Mouse (Mus musculus) CH12F3 (cell line): Measurements from ENCODE around the gene Stx5a.

ENCODE experiments used
- in situ Hi-C: fragments of 300-500 bp; cut with MboI; formaldehyde crosslinking; loops from 2 replicates; pipeline ENCODE4 v1.14.3; 2020; ENCODE audit warnings: low sequenced_read_pairs

Stx5a gene

DNA sequence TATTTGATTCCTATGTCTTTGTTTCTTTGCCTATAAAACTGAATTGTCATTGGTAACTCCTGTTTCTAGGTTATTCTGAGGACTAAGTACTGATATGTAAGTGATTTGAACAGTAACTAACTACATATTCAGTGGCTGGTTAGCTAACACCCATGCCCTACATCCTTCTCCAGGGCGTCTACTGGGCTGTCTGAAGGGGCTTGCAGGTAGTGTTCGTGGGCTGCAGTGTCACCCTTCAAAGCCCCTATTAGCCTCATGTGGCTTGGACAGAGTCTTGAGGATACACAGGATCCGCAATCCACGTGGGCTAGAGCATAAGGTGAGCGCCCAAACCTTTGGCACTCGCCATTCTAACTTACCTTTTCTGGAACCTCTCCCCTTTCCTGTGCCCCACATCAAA, 1.6 kb upstream of the Stx5a start:
- in situ Hi-C loops, result no loop called here

DNA sequence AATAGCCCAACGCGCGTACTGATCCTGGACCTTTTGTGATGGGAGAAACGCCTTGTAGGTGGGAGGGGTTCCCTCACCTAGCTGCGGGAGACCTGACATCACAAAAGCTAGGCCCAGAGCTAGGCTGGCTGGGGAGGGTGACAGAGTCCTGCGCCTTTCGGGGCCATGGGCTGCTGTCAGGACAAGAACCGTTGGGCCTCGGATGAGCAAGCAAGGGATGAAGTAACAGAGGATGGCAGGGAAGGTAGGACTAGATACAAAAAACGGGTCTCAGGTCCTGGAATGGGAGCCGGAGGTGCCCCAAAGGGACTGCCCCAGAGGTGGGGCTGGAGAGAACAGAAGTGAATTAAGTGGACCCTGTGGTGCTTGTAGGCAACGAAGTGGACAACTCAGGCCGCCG, 610 bp upstream of the Stx5a start, which contains the start of gene 1700092M07Rik:
Gene 1700092M07Rik, plus strand, starts transcription at position 116 of the 400 bp plus-strand sequence.
- in situ Hi-C loops, result no loop called here

DNA sequence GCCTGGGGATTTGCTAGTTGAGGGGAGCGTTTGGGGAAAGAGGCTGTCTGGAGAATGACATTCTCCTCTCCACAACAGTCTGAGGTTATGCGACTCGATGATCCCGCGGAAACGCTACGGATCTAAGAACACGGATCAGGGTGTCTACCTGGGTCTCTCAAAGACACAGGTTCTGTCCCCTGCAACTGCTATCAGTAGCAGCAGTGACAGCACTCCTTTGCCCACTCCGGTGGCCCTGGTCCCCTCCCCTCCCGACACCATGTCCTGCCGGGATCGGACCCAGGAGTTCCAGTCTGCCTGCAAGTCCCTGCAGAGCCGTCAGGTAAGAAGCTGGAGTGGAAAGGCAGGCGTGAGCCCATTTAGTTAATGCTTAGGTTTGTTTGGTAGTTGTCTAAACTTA, 963 bp downstream of the Stx5a start:
- in situ Hi-C loops, result no loop called here

DNA sequence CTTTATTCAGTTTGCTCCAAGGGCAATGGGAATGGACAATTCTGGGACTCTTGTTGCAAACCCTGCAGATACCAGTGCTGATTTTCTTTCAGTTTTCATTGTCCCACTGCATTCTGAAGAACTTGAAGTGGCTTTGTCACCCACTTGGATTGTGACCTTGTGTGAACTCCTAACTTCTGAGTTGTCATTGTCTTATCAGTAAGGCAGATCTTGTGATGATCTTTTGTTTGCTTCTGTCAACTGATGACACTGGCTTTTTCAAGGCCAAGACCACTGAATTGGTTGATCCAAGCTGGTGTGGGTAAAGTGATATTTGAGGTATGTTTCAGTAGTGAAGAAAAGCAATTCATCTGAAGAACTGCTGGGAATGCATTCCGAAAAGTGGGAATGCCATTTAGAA, 4.2 kb downstream of the Stx5a start:
- in situ Hi-C loops, result no loop called here

DNA sequence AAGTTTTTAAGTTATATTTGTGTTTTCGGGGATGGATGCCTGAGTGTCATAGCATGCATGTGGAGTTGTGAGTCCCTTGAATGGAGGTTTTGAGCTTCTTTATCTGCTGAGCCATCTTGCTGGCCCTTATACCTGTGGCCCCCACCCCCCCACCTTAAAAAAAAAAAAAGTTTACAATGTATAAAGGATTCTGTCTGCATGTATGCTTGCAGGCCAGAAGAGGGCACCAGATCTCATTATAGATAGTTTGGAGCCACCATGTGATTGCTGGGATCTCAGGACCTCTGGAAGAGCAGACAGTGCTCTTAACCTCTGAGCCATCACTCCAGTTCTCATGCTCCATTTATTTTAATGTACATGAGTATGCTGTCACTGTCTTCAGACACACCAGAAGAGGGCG, 6.2 kb downstream of the Stx5a start:
- in situ Hi-C loops, result no loop called here

DNA sequence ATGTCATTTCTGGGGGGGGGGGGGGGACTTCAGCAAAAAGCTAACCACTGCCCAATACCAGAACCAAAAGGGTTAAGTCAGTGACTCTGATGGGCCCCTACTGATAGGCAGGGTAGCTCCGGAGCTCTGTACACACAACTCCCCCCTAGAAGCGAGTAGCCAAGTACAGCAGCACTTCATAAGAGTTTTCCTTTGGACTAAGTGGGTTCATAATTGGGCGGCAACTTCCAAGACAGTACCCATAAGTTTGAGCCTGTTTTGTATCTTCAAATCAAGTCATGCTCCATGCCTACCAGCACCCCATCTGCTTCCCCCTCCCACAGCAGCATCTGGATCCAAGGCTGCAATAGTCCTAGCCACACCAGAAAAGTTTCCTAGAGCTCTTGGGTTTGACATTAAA, 14.4 kb downstream of the Stx5a start:
- in situ Hi-C loops, result no loop called here

DNA sequence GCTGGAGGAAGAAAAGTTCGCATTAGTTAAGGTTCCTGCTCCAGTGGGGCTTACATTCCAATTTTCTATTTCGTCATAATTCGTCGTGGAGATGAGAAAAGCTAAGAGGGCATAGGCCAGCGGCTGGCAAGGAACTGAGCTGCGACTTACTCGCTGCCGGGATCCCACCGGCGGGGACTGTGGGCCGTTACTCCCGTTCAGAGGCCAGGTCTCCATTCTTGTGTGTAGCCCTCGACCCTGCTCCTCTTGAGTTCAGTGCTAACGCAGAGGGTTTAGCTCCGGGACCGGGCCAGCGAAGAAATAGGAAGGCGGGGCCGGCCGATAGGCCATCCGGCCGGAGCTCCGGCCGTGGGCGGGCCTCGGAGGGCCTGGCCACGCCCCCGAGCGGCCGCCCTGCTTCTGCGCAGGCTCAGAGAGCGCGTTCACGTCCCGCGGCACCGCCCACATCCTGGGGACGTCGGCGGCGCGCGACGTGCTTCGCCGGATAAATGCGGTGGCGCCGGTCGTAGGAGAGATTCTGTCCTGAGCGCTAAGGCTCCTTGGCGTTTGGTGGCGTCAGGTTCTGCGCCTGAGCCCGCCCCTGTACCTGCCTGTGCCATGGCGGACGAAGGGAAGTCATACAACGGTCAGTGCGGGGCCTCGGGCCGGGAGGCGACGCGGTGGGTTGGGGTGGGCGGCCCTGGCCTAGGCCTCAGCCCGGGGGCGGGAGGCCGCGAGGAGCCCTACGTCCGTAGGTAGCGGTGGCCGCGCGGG, 15.6 kb downstream of the Stx5a start, which contains the start of gene Nxf1:
Gene Nxf1, plus strand, starts transcription at position 439 of the 753 bp plus-strand sequence.
- in situ Hi-C loops, result no loop called here

DNA sequence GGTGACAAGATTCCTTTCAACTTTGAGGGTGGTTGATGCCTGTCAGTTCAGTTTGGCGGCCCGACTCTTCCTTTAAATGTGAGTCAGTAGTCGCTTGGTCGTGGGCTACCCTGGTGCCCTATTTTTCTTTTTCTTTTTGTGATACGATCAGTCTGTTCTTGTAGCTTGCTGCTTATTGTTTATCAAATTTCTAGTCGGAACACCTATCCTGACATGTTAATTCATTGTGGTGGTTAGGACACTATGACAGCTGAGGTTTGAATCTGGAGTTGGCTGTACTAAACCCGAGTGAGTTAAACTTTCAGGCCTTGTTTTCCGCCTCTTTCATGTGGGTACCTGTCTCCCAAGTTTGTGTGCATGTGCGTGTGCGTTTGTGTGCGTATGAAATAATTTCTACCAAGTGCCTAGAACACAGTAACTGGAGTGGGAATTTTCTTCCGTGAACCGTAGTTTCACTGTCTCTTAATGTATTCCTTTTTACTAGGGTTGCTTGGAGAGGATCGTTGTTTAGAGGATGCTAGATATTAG, 16.3 kb downstream of the Stx5a start:
- in situ Hi-C loops, result no loop called here

DNA sequence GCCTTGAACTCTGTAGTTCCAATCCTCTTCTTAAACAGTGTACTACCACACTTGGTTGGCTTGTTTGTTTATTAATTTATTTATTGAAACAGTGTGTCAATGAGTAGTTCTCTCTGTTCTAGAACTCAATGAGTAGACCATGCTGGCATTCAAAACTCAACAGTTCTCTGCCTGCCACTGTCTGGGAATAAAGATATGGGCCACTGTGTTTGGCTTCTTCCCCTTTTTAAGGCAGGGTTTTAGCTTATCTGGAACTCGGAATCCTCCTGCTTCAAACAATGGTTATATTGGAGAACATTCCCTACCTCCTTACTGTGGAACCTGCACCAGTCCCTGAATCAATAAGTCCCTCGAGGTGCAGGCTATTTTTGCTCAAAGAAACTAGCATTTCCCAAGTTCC, 17.7 kb downstream of the Stx5a start:
- in situ Hi-C loops, result no loop called here

DNA sequence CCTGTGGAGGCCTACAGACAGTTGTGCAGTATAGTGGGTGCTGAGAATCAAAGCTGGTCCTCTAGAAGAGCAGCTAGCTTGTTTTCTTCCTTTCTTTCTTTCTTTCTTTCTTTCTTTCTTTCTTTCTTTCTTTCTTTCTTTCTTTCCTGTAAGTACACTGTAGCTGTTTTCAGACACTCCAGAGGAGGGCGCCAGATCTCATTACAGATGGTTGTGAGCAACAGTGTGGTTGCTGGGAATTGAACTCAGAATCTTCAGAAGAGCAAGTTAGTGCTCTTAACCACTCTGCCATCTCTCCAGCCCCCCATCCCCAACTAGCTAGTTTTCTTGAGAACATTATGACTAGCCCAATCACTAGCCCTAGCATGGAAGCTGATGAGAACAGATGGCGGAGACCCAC, 19.5 kb downstream of the Stx5a start:
- in situ Hi-C loops, result no loop called here

DNA sequence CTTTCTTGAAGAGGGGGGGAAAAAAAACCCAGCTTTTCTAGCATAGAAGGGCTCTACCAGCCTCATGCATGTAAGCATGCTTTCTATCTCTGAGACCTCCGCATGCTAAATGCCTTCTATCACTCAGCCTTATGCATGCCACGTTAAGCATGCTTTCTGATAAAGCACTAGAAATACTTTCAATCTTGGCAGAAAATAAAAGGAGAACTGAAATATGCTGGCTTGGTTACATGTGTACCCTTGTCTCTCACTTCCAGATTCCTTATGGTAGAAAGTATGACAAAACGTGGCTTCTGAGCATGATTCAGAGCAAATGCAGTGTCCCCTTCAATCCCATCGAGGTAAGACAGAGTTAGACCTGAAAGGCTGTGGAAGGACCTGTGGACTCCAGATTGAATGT, 22.1 kb downstream of the Stx5a start:
- in situ Hi-C loops, result no loop called here

DNA sequence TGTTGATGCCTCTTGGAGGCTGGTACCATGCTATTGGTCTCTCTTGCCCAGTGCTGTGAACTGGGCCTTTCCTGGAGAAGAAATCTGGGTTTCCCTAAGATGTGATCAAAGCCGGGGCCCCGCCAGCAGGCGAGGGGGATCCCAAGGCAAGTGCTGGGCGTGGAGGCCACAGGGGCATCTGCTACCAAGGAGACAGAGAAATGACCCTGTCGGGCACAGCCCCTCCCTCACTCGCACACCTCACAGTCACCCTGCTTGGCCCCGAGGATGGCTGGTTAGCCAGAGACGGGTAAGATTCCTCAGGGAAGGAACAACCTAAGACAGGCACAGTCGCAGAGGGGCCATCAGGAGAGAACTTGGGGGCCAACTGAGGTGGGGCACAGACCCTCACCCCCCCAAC, 24.3 kb downstream of the Stx5a start:
- in situ Hi-C loops, result no loop called here

DNA sequence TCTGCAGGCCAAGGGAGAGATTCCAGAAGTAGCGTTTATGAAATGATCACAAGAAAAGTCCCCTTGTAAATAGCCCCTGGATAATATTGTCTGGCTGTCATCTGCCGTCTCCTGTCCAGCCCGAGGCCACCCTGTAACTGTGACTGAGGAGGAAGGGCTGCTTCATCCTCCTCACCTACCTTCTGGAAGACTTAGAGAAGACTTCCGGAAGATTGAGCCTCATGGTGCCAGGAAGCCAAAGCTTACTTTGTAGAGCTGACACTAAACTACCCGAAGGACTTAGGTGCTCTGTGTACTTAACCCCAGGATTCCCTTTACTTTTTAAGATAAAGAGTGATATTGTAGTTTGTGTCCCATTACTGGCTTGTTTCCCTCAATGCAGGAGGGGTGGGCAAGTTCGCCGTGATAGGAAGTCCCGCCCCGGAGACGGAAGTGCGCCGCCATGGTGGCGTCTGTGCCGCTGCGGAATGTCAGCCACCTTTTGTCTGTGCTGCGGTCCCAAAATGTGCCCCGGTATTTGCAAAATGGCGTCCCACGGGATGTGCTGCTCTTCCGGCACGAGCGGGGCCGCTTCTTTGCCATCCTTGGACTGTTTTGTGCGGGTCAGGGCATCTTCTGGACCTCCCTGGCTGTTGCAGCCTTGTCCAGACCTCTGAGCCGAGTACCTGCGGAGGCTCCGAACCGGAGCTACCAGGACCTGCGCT, 29.5 kb downstream of the Stx5a start, which contains the start of gene Tmem223:
Gene Tmem223, plus strand, starts transcription at position 430 of the 704 bp plus-strand sequence.
- in situ Hi-C loops, result no loop called here

DNA sequence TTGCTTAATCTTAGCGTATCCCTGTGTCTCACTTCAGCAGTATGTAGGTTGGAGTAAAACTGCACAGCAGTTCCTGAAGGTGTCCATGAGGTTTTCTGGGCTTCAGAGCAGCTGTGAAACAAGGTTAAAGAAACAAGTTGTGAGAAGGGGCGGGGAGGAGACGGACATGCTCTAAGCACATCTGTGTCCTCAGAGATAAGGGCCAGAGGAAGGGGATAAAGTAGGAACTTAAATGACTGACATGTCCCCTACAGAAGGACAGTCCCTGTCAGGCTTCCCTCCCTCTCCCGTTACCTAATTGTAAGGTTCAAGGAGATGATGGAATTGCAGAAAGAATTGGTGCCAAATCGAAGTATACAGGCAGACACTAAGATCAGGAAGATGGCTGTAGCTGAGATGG, 31.8 kb downstream of the Stx5a start:
- in situ Hi-C loops, result no loop called here

DNA sequence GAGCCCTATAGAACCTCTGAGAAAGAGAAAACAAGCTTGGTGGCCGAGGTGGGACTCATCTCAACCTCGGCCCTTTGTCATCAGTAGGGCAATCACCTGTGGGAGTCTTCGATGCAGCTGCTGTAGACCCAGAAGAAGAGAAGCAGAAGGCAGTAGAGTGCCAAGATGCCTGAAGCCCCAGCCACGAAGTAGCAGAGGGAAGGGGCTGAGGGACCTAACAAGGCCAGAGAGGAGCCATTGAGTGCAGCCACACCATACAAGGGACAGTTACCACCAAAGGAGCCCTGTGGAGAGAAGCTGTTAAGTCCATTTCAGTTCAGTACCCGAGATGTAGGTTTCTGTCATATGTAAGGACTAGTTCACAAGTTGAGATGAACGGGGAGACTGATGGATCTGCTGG, 32.2 kb downstream of the Stx5a start:
- in situ Hi-C loops, result no loop called here

DNA sequence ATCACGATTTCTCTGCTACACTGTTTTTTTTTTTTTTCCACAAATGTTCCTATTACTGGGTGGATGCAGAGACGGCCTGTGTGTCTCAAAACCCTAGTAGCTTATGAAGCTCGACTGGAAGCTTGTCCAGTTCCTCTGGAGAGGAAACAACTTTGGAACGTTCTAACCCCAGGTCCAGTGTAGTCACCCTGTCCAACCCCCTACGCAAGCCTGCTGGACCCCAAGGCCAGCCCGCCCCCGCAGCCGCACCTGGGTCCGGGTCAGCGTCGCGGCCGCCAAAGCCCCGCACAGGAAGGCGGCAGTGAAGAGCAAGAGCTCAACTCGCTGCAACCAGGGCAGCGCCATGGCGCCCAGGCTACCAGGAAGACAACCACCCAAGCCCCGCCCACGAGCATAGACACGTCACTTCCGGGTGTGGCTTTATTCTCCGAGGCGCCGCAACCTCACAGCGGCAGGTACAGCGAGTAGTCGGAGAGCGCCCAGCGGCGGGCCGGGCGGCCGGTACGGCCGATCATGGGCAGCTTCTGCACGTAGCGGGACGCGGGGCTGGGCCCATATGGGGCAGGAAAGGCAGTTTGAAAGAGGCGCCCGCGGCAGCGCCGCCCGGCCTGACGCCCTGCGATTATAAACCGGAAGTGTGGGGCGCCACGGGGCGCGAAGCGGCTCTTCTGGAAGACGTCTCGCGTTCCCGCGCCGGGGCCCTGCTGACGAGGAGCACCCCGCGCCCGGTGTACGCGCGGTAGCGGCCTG, 33.0 kb downstream of the Stx5a start, which contains the start of gene Tmem179b:
Gene Tmem179b, minus strand, starts transcription at position 382 of the 750 bp plus-strand sequence.
- in situ Hi-C loops, result no loop called here

DNA sequence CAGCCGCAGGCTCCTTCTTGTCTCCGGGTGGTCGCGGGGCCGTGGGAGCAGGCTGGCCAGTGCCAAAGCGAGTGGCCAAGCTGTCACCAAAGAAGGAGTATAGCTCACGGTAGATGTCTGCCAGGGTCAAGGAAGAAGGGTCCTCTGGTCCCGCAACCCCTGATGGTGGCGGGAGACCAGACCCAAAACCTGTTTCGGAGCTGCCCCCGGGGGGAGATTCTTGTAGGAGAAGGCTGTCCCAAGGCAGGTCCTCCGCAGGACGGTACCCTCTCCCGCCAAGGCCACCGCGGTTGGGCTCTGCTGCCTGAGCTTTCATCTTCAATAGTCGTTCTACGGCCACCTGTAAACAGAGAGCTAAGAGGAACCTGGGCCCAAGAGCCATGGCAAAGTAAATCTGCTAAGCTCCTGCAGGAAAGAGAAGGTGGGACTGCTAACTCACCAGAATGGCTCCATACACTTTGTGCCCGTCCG, 33.8 kb downstream of the Stx5a start:
- in situ Hi-C loops, result no loop called here

DNA sequence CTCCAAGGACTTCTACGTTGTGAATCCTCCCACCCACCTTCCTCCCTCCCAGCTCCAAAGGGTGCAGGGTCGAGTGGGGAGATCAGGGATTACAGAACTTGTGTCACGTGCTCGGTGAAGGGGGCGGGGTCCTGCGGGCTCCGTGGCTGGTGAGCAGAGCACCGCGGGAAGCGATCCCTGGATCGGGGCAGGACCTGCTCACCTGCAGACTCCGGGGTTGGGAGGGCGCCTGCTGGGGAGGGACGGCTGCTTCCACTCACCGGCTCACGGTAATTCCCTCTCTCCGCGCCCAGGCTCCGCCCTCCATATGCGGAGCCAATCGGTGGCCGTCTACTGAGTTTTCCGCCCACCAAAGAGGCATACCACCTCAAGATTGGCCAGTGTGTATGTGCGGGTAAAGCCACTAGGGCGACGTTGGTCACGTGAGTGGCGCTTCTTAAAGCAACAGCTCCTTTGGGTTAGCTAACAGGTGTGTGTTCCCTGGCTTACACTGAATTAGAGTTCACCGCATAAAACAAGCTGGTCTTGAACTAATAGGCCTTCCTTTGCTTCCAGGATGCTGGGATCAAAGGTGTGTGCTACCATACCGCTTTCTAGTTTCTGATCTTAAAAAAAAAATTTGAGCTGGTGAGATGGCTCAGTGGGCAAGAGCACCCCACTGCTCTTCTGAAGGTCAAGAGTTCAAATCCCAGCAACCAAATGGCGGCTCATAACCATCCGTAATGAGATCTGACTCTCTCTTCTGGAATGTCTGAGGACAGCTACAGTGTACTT, 45.0 kb downstream of the Stx5a start, which contains the start of gene Taf6l:
Gene Taf6l, minus strand, starts transcription at position 410 of the 774 bp plus-strand sequence.
- in situ Hi-C loops, result no loop called here

DNA sequence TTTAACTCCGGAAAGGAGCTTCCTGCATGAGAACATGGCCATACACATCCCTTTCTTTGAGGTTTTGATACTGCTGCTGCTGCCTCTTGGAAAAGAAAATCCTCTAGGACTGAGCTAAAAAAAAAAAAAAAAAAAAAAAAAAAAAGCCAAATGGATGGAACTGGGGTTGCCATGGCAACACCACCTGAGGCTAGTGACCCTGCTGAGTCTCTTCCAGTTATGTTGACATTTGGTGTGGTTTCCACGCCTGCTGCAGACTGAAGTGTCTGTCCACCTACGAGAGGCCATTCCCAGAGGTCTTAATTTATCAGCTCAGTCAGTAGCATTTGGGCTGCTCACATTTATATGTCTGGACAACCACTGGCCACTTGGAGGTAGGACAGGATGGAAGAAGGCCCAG, 47.3 kb downstream of the Stx5a start:
- in situ Hi-C loops, result no loop called here

DNA sequence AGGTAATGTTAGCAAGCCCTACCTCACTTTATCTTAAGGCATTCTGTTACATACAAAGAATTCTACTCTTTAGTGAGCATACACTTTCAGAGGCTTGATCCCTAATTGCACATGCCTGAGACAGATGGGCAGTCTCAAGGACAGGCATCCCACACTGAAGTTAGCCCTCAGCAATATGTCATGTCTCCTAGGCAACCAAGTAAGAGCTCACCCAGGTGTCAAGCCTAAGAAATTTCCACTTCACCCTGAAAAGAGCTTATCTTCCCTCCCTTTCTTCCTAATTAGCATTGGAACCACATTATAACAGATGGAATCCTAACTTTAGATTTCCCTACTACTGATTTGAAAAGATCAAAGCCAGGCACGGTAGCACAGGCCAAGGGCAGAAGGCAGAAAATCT, 48.0 kb downstream of the Stx5a start:
- in situ Hi-C loops, result no loop called here
